Mouse (Mus musculus) heart, postnatal 0 days (tissue): ENCODE data around the gene Sycn.

Experiments used
- CTCF ChIP-seq: IDR thresholded peaks from 2 replicates; pipeline ENCODE4 v1.5.1; 2016; ENCODE audit warnings: antibody characterized with exemption, control low read depth, low read depth
- EP300 ChIP-seq: IDR thresholded peaks from 2 replicates; pipeline ENCODE4 v1.6.1; 2016; ENCODE audit warnings: antibody characterized with exemption, low read depth

DNA sequence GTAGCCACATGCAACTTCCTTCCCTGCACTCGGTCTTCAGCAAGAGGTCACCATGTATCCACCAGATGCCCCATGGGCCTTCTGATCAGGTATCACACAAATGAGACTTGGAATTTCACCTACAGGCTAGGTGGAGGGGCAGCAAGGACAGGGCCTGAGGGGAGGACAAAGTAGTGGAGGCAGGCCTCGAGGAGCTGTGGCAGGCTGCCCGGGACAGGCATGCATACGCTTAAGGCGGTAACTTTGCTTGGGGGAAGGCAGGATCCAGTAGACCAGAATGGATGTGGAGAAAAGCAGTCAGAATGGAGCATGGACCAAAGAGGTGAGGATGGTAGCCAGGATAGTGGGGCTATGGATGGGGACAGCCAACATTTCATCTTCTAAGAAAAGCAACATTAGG, 39.1 kb downstream of the Sycn start:
- no peak for TF ChIP-seq CTCF
- no peak for TF ChIP-seq EP300
